Mouse (Mus musculus) liver, adult 2 months (tissue): ENCODE measurements at regions not wholly inside any gene's neighbourhood (a gene's known extent, or its start where the extent isn't known, plus 50 kb on each side); places are given as distances from the start of the nearest gene placed in this dataset.

Source experiments
- CTCF ChIP-seq: fragments of 200-500 bp; IDR thresholded peaks from 2 replicates; pipeline ENCODE4 v1.5.1; 2011; ENCODE audit warnings: low read depth, low read length, control low read depth
- POLR2A ChIP-seq: fragments of 200-500 bp; IDR thresholded peaks from 2 replicates; pipeline ENCODE4 v1.6.1; 2011; ENCODE audit warnings: low read length, control low read depth; ENCODE audit not compliant: insufficient read depth; ENCODE audit errors: extremely low read depth

DNA sequence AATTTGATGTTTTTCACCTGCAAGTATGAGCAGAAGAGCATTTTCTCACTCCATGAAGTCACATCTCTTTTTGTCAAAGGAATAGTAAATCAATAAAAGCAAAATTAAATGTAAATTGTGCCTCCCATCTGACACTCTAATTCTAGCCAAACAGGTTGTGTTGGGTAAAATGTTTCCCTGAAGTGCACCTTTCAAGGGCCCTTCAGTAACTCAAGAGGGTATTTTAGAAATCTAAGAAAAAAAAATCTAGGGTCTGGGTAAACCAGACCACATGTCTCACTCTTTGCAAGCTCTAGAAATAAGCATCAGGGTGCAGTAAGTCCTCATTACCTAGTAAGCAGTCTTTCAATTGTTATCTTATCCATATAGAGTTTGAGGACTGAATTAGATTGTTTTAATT is 521.2 kb downstream of the Serpinb8 start:
- no peak for TF ChIP-seq CTCF
- no peak for TF ChIP-seq POLR2A
